Mouse (Mus musculus) heart, embryonic 13.5 days (tissue): ENCODE data around the gene Mycn. TPM values are rescaled to one million over a fixed set of nuclear protein-coding genes. Genes with fewer than 3 reads are reported as not detected.

Source experiments
- ATAC-seq: fragments of 200-750 bp; cut with Nextera tagmentation; 2 replicates; pipeline ENCODE4 v1.8.0; 2017; ENCODE audit warnings: moderate TSS enrichment; ENCODE audit not compliant: insufficient number of reproducible peaks, low FRiP score, low TSS enrichment; ENCODE audit errors: extremely low read depth
- H3K27ac ChIP-seq: fragments of 300-500 bp; sonication (generic); replicated peaks from 2 replicates; pipeline ENCODE4 v1.5.1; 2015; ENCODE audit warnings: moderate library complexity, mild to moderate bottlenecking, inconsistent platforms
- H3K27me3 ChIP-seq: fragments of 300-500 bp; sonication (generic); replicated peaks from 2 replicates; pipeline ENCODE4 v1.6.1; 2015; ENCODE audit warnings: mild to moderate bottlenecking, inconsistent platforms
- H3K36me3 ChIP-seq: fragments of 300-500 bp; sonication (generic); 2 replicates; pipeline ENCODE4 v1.6.1; 2015; ENCODE audit warnings: mild to moderate bottlenecking, inconsistent platforms
- H3K4me1 ChIP-seq: fragments of 300-500 bp; sonication (generic); 2 replicates; pipeline ENCODE4 v1.6.1; 2015; ENCODE audit warnings: inconsistent platforms
- H3K4me2 ChIP-seq: fragments of 300-500 bp; sonication (generic); 2 replicates; pipeline ENCODE4 v1.6.1; 2015; ENCODE audit warnings: inconsistent platforms, mild to moderate bottlenecking, moderate library complexity
- H3K4me3 ChIP-seq: fragments of 300-500 bp; sonication (generic); 2 replicates; pipeline ENCODE4 v1.5.1; 2015; ENCODE audit warnings: moderate library complexity, mild to moderate bottlenecking, inconsistent platforms
- H3K9ac ChIP-seq: fragments of 300-500 bp; sonication (generic); 2 replicates; pipeline ENCODE4 v1.6.1; 2015; ENCODE audit warnings: inconsistent platforms, mild to moderate bottlenecking, moderate library complexity
- H3K9me3 ChIP-seq: fragments of 300-500 bp; sonication (generic); 2 replicates; pipeline ENCODE4 v1.6.1; 2016; ENCODE audit warnings: inconsistent platforms
- WGBS: fragments of 180-500 bp; shearing (Covaris S2); methylation state at CpG from one replicate; pipeline ENCODE4 v1.1.7; 2015; ENCODE audit warnings: mixed read lengths; 5-methylcytosine and 5-hydroxymethylcytosine counted together
- polyA plus RNA-seq: library from polyadenylated mRNA; unstranded; fragments of >200 nt; fragmentation: Nextera tagmentation; extraction: Ambion mirVana; gene quantifications from 2 replicates; pipeline ENCODE4 v1.2.1, GENCODE M21; 2015

The Mycn gene
- polyA plus RNA-seq, 1 experiment from 2014 or later: 45.4 TPM

DNA sequence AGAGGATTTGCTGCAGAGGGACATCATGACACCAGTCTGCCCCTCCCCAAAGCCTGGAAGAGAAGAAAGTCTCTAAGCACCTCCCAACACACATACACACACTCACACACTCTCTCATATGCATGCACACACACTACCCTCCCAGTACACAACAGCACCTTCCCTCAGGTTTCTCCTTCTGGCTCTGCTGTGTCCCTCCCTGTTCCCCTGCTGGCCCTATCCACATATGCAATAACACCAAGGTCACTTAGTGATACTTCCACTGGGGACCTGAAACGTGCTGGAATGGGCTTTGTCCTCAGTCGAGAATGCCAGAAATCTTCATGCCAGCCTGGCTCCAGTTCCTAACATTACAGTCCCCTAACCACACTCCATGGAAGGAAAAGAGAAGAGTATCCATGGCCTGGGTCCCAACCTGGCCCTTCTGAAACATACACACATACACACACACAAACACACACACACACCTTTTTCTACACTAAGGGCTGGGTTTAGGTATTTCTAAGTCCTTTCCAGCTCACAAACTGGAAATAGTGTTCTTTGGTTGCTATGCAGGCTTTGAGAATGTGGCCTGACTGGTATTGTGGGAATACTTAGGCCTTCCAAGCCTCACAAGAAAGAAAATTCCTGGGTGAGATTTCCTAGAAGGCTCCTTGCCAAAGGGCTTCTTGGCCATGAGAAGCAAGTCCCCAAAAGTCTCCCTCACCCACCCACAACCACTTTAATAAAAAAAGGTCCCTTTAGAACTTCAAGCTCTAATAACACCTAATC lies 43.2 kb downstream of the Mycn start:
- no peak overlapping the region for H3K4me2 ChIP-seq
- H3K4me1 ChIP-seq: peaks cover 5% of the 10 kb centered on the region; the same call in 1 of the 2 replicates
- no peak overlapping the region for H3K9ac ChIP-seq
- no peaks in the 10 kb centered on the region for H3K9me3 ChIP-seq
- WGBS: 38% methylated on average over 2 of the region's 2 CpGs
- no peak overlapping the region for H3K27ac ChIP-seq
- H3K27me3 ChIP-seq: no peaks in the 10 kb centered on the region
- H3K4me3 ChIP-seq: no peak overlapping the region
- H3K36me3 ChIP-seq: no peaks in the 10 kb centered on the region
- ATAC-seq: no peak

DNA sequence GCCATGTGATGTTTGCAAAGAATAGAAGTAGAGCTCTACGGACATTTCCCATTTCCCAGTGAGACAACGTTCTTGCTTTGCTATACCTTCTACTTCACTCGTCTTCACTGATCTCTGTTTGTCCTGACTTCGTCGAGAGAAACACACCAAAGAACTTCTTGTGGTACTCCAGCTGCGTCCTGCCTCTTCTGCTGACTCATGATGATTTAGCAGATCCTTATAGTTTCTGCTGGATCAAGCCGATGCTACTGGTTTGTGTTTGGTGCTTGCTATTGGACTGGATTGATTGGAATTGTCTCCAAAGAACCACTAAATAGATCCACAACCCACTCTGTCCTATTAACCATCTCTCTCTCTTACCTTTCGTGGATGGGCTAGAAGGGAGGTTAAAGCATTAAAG lies 47.7 kb downstream of the Mycn start:
- Histone ChIP-seq H3K4me3 (no peak overlapping the region), H3K27me3 (no peaks in the 10 kb centered on the region), H3K4me1 (no peaks in the 10 kb centered on the region), H3K9ac (no peak overlapping the region), H3K9me3 (no peaks in the 10 kb centered on the region), H3K4me2 (no peak overlapping the region), H3K27ac (no peak overlapping the region), H3K36me3 (no peaks in the 10 kb centered on the region)
- no peak for ATAC-seq
- 77% methylated on average over 8 of the region's 8 CpGs for WGBS

DNA sequence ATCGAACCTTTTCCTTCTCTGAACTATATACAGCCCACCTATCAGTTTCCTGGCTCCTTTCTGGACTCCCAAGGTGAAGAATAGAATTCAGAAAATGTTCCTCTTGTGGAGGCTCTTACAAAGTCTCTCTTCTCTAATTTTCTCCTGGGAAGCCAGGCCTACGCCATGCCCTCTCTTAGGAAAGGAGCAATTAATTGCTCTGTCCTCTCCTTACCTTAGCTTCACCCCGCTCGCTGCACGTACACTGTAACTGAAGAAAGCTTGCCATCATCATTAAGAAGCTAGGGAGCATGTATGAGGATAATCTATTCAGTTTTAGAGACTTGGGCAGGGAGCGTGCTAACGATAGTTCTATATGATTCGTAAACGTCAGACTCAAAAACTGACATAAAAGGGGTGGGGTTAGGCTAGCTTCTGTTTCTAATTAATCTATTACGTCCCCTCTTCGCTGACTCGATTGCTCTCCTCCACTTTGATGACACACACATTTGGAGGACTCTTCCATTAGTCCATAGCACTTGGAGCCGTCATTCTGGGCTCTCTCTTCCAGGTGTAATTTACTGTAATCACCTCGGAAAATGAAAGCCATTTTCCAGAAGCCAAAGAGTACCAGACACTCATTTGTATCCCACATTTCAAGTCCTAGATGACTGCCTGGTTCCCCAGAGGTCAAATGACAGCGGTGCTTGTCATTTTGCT lies 55.4 kb downstream of the Mycn start:
- no peak for ATAC-seq
- no peak overlapping the region for H3K4me3 ChIP-seq
- no peak overlapping the region for H3K4me2 ChIP-seq
- no peak overlapping the region for H3K9ac ChIP-seq
- H3K4me1 ChIP-seq: peaks cover 12% of the 10 kb centered on the region; the same call in 1 of the 2 replicates
- 69% methylated on average over 15 of the region's 15 CpGs for WGBS
- H3K36me3 ChIP-seq: no peaks in the 10 kb centered on the region
- H3K27me3 ChIP-seq: no peaks in the 10 kb centered on the region
- H3K27ac ChIP-seq: no peak overlapping the region
- no peaks in the 10 kb centered on the region for H3K9me3 ChIP-seq
